Mouse (Mus musculus) liver, embryonic 13.5 days (tissue): ENCODE data around the gene Upp2. TPM values are rescaled to one million over a fixed set of nuclear protein-coding genes. Genes with fewer than 3 reads are reported as not detected.

Experiments used
- ATAC-seq: fragments of 200-750 bp; cut with Nextera tagmentation; 2 replicates; pipeline ENCODE4 v1.8.0; 2017; ENCODE audit warnings: low read depth, mild to moderate bottlenecking, moderate number of reproducible peaks, moderate library complexity
- DNase-seq: peaks from one replicate; pipeline ENCODE4 v3.0.0; 2022
- H3K27ac ChIP-seq: fragments of 300-500 bp; sonication (generic); 2 replicates; pipeline ENCODE4 v1.5.1; 2015; ENCODE audit warnings: moderate library complexity, mild to moderate bottlenecking, inconsistent platforms
- H3K27me3 ChIP-seq: fragments of 300-500 bp; sonication (generic); 2 replicates; pipeline ENCODE4 v1.6.1; 2015; ENCODE audit warnings: mild to moderate bottlenecking, inconsistent platforms
- H3K36me3 ChIP-seq: fragments of 300-500 bp; sonication (generic); 2 replicates; pipeline ENCODE4 v1.6.1; 2015; ENCODE audit warnings: mild to moderate bottlenecking, inconsistent platforms
- H3K4me1 ChIP-seq: fragments of 300-500 bp; sonication (generic); replicated peaks from 2 replicates; pipeline ENCODE4 v1.6.1; 2015; ENCODE audit warnings: inconsistent platforms
- H3K4me2 ChIP-seq: fragments of 300-500 bp; sonication (generic); 2 replicates; pipeline ENCODE4 v1.6.1; 2015; ENCODE audit warnings: inconsistent platforms, mild to moderate bottlenecking, moderate library complexity
- H3K4me3 ChIP-seq: fragments of 300-500 bp; sonication (generic); replicated peaks from 2 replicates; pipeline ENCODE4 v1.5.1; 2015; ENCODE audit warnings: mild to moderate bottlenecking, inconsistent platforms
- H3K9ac ChIP-seq: fragments of 300-500 bp; sonication (generic); 2 replicates; pipeline ENCODE4 v1.6.1; 2015; ENCODE audit warnings: mild to moderate bottlenecking, inconsistent platforms
- H3K9me3 ChIP-seq: fragments of 300-500 bp; sonication (generic); replicated peaks from 2 replicates; pipeline ENCODE4 v1.6.1; 2016; ENCODE audit warnings: inconsistent platforms
- WGBS: fragments of 180-500 bp; shearing (Covaris S2); methylation state at CpG from one replicate; pipeline ENCODE4 v1.1.7; 2015; ENCODE audit not compliant: insufficient replicate concordance; 5-methylcytosine and 5-hydroxymethylcytosine counted together
- polyA plus RNA-seq: library from polyadenylated mRNA; unstranded; fragments of >200 nt; fragmentation: Nextera tagmentation; extraction: Ambion mirVana; gene quantifications from 2 replicates; pipeline ENCODE4 v1.2.1, GENCODE M21; 2015

Upp2 gene
- polyA plus RNA-seq, 1 experiment from 2014 or later = 1.4 TPM

GRCm38 (mm10) chr2:58657855-58658254 lies 90.8 kb downstream of the Upp2 start:
- Histone ChIP-seq H3K4me2 (no peak overlapping the region), H3K4me1 (no peaks in the 10 kb centered on the region), H3K4me3 (no peak overlapping the region), H3K9me3 (no peaks in the 10 kb centered on the region), H3K9ac (no peak overlapping the region), H3K27me3 (no peaks in the 10 kb centered on the region), H3K27ac (no peak overlapping the region), H3K36me3 (no peaks in the 10 kb centered on the region)
- WGBS = 77% methylated on average over 10 of the region's 10 CpGs
- DNase-seq (no peak), ATAC-seq (no peak)

GRCm38 (mm10) chr2:58660591-58660990 lies 93.5 kb downstream of the Upp2 start:
- Histone ChIP-seq H3K27ac (no peak overlapping the region), H3K4me1 (no peaks in the 10 kb centered on the region), H3K27me3 (no peaks in the 10 kb centered on the region), H3K4me3 (no peak overlapping the region), H3K9me3 (no peaks in the 10 kb centered on the region), H3K4me2 (no peak overlapping the region), H3K36me3 (no peaks in the 10 kb centered on the region), H3K9ac (no peak overlapping the region)
- 69% methylated on average over 13 of the region's 13 CpGs for WGBS
- no peak for ATAC-seq
- DNase-seq = no peak

DNA sequence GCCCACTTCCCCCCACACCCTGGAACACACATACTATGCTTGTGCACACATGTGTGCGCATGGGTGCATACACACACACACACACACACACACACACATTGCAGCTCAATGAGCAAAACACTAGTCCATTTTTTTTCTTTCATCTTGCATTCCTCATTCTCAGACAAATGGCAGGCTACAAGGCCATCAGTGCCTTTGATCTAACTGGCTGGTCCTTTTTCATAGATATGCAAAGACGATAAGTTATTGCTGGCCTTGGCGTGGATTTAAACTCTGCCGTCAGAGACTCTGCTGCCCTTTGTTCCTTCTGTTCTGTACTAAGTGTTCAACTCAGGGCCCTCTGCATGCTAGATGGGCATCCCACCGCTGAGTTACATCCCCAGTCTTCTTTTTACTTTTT lies 94.0 kb downstream of the Upp2 start:
- Histone ChIP-seq H3K27me3 (no peaks in the 10 kb centered on the region), H3K4me3 (no peak overlapping the region), H3K4me1 (no peaks in the 10 kb centered on the region), H3K9ac (no peak overlapping the region), H3K27ac (no peak overlapping the region), H3K9me3 (no peaks in the 10 kb centered on the region), H3K4me2 (no peak overlapping the region), H3K36me3 (no peaks in the 10 kb centered on the region)
- ATAC-seq (no peak), DNase-seq (no peak)
- WGBS = 79% methylated on average over 5 of the region's 5 CpGs

- no peaks in the 10 kb centered on the region for H3K9me3 ChIP-seq
- DNase-seq (no peak), ATAC-seq (no peak)
- no peak overlapping the region for H3K9ac ChIP-seq
- no peak overlapping the region for H3K4me3 ChIP-seq
- no peaks in the 10 kb centered on the region for H3K36me3 ChIP-seq
- H3K4me2 ChIP-seq = no peak overlapping the region
- no peaks in the 10 kb centered on the region for H3K27me3 ChIP-seq
- WGBS = 78% methylated on average over 9 of the region's 9 CpGs
- H3K4me1 ChIP-seq = no peaks in the 10 kb centered on the region
- H3K27ac ChIP-seq = no peak overlapping the region
Observed at GRCm38 (mm10) chr2:58662661-58663060, 95.6 kb downstream of the Upp2 start.

DNA sequence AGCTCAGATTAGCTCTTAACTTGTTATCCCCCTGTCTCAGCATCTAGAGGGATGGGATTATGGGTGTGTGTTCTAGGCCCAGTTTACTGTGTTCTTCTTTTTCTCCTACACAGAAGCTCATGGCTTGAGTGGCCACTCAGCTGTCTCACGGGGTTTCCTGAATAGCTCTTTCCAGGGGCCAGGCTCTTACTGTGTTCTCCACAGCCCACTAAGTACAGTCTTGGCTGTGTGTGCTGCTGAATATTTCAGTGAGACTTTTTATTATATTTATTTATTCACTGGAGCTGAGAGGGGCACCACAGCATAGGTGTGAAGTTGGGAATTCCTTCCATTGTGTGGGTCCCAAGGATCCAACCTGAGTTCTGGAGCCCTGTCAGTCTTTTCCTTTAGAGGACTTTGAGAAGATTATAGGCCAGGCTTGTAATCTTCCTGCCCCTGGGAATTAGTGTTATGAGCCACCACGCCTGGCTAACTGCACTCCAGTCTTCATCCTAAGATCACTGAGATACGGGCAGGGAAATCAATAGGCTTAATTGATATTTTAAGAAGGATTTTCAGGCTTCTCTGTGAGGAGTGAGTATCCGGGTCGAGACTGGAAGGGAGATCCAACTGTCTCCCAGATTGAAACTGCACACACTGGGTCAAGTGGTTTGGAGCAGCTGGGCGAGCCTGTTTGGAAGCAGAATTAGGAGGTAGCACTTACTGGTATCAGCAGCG lies 96.5 kb downstream of the Upp2 start:
- Histone ChIP-seq H3K9me3 (no peaks in the 10 kb centered on the region), H3K4me1 (no peaks in the 10 kb centered on the region), H3K4me3 (no peak overlapping the region), H3K4me2 (no peak overlapping the region), H3K27ac (no peak overlapping the region), H3K36me3 (no peaks in the 10 kb centered on the region), H3K9ac (no peak overlapping the region), H3K27me3 (no peaks in the 10 kb centered on the region)
- ATAC-seq (no peak), DNase-seq (no peak)
- 69% methylated on average over 7 of the region's 7 CpGs for WGBS

DNA sequence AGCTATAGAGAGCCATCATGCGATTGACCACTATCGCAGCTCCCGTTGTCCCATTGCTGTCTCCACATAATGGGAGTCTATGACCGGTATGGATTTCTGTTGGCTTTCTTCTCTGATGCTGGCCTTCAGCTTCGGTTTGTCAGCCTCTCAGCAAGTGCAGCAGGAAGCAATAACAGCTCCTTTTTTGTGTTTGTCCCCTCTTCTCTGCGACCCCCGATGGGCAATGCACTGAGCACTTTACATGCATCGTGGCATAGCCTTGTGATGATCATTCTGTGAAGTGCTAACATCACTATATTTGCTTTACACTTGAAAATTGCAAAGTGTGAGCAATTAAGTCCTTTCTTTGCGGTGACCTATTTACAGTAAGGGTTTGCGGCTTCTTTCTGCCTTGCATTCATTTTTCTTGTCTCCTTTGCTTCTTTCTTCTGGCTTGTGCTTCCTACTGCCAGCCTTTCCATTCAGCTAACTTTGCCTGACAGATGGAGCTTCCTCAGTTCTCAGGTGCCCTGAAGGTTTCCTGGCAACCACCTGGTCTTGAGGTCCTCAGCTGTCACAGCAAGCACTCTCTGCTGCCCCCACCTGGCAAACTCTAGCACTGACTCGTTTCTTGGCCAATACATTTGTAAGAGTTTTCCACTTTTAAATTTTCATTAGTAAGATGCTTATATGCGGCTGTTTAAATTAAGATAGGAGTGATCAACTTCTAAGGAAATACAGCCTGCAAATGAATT lies 98.2 kb downstream of the Upp2 start:
- no peaks in the 10 kb centered on the region for H3K9me3 ChIP-seq
- WGBS = 69% methylated on average over 12 of the region's 12 CpGs
- no peak overlapping the region for H3K4me2 ChIP-seq
- H3K4me1 ChIP-seq = no peaks in the 10 kb centered on the region
- DNase-seq (peak; percentile 5), ATAC-seq (no peak)
- no peak overlapping the region for H3K4me3 ChIP-seq
- H3K27me3 ChIP-seq = no peaks in the 10 kb centered on the region
- no peaks in the 10 kb centered on the region for H3K36me3 ChIP-seq
- H3K9ac ChIP-seq = no peak overlapping the region
- H3K27ac ChIP-seq = no peak overlapping the region

DNA sequence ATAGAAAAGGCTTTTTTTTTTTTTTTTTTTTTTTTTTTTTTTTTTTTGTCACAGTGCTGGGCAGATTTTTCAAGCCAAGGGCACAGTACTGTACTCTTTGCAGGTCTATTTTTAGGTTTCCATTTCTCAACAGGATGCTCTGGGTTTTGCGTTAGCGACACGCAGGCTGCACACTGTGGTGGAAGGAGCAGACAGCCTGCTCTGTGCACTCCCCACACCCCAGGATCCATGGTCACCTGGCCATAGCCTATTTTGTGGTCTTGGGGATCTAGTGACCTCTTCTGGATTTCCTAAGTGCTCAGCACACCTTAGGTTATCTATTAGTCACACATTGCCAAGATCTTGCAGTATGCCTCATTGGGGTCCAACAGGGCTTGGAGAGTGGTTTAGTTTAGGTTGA lies 100.2 kb downstream of the Upp2 start:
- 35% methylated on average over 3 of the region's 3 CpGs for WGBS
- no peak for ATAC-seq
- no peak overlapping the region for H3K27ac ChIP-seq

GRCm38 (mm10) chr2:58667991-58668390 lies 100.9 kb downstream of the Upp2 start:
- Histone ChIP-seq H3K27ac (no peak overlapping the region), H3K4me1 (no peaks in the 10 kb centered on the region), H3K9me3 (peaks cover 2% of the 10 kb centered on the region; the same call in 1 of the 2 replicates), H3K36me3 (no peaks in the 10 kb centered on the region), H3K9ac (no peak overlapping the region), H3K27me3 (no peaks in the 10 kb centered on the region), H3K4me2 (no peak overlapping the region), H3K4me3 (no peak overlapping the region)
- ATAC-seq = no peak
- WGBS = 41% methylated on average over 9 of the region's 9 CpGs
- DNase-seq = no peak

More for the DNA sequence above, 100.2 kb downstream of the Upp2 start:
- no peak for DNase-seq
- Histone ChIP-seq H3K36me3 (no peaks in the 10 kb centered on the region), H3K4me3 (no peak overlapping the region), H3K27me3 (no peaks in the 10 kb centered on the region), H3K4me1 (no peaks in the 10 kb centered on the region), H3K9ac (no peak overlapping the region), H3K9me3 (no peaks in the 10 kb centered on the region), H3K4me2 (no peak overlapping the region)

GRCm38 (mm10) chr2:58669114-58669513 lies 102.0 kb downstream of the Upp2 start:
- H3K36me3 ChIP-seq = no peaks in the 10 kb centered on the region
- no peak for ATAC-seq
- H3K4me3 ChIP-seq = no peak overlapping the region
- no peak overlapping the region for H3K27ac ChIP-seq
- H3K4me2 ChIP-seq = no peak overlapping the region
- no peaks in the 10 kb centered on the region for H3K4me1 ChIP-seq
- no peaks in the 10 kb centered on the region for H3K27me3 ChIP-seq
- no peak for DNase-seq
- peaks cover 9% of the 10 kb centered on the region; the same call in 1 of the 2 replicates for H3K9me3 ChIP-seq
- H3K9ac ChIP-seq = no peak overlapping the region
- WGBS = 78% methylated on average over 3 of the region's 3 CpGs

DNA sequence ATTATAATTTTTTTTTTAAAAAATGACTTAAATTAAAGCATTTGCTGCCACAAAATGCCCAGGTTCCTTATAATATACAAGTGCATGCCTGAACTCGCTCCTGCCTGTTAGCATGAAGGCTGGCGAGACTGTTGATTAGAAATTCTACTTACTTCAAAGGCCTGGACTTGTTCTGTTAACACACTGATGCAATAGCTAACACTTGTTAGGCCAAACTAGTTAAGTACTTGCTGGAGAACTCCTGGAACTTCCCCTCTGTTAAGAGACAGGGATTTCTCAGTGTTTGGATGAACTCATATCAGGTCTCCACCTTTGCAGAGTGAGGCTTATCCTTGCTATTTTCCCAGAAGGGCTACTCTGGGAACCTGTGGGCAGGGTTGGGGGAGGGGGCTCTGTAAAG lies 105.4 kb downstream of the Upp2 start:
- H3K9ac ChIP-seq = no peak overlapping the region
- H3K27me3 ChIP-seq = no peaks in the 10 kb centered on the region
- H3K36me3 ChIP-seq = no peaks in the 10 kb centered on the region
- H3K9me3 ChIP-seq = peaks cover 9% of the 10 kb centered on the region; the same call in 1 of the 2 replicates
- no peak overlapping the region for H3K4me2 ChIP-seq
- H3K27ac ChIP-seq = no peak overlapping the region
- ATAC-seq (no peak), DNase-seq (no peak)
- 74% methylated on average over 2 of the region's 2 CpGs for WGBS
- H3K4me3 ChIP-seq = no peak overlapping the region
- no peaks in the 10 kb centered on the region for H3K4me1 ChIP-seq

- WGBS = 80% methylated on average over 12 of the region's 12 CpGs
Observed at GRCm38 (mm10) chr2:58679968-58680367, 112.9 kb downstream of the Upp2 start.

DNA sequence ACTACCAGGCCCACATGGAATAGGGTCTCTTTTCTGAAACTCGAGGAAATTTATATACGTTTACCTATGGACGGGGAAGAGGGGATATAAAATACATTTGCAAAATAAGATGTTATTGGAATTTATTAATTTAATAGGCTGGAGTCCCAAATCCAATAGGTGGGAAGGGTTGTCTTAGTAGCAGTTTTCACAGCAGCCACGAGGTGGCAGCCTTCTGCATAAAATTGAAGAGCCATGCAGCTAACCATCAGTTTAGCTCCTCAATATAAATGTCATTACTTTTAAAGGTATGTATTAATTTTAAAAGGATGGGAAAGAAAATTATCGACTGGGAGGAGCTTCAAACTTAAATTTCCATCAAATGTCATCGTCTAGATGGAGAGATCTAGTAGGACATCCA lies 113.7 kb downstream of the Upp2 start:
- H3K4me1 ChIP-seq = no peaks in the 10 kb centered on the region
- H3K4me3 ChIP-seq = no peak overlapping the region
- no peaks in the 10 kb centered on the region for H3K27me3 ChIP-seq
- H3K36me3 ChIP-seq = no peaks in the 10 kb centered on the region
- 32% methylated on average over 6 of the region's 6 CpGs for WGBS
- H3K4me2 ChIP-seq = no peak overlapping the region
- ATAC-seq (no peak), DNase-seq (no peak)
- H3K27ac ChIP-seq = no peak overlapping the region
- H3K9ac ChIP-seq = no peak overlapping the region
- H3K9me3 ChIP-seq = no peaks in the 10 kb centered on the region

More at GRCm38 (mm10) chr2:58679968-58680367, 112.9 kb downstream of the Upp2 start:
- H3K9ac ChIP-seq = no peak overlapping the region
- no peaks in the 10 kb centered on the region for H3K36me3 ChIP-seq
- H3K27me3 ChIP-seq = no peaks in the 10 kb centered on the region
- no peak overlapping the region for H3K27ac ChIP-seq
- DNase-seq = no peak
- no peaks in the 10 kb centered on the region for H3K9me3 ChIP-seq
- ATAC-seq = no peak
- H3K4me2 ChIP-seq = no peak overlapping the region
- no peak overlapping the region for H3K4me3 ChIP-seq
- no peaks in the 10 kb centered on the region for H3K4me1 ChIP-seq
